Mouse (Mus musculus) megakaryocyte, embryonic 14.5 days (primary cell): ENCODE measurements at regions not wholly inside any gene's neighbourhood (a gene's known extent, or its start where the extent isn't known, plus 50 kb on each side); places are given as distances from the start of the nearest gene placed in this dataset.
"Not testable (repeated sequence)": the region's sequence is repeated elsewhere in the genome, so short reads cannot be mapped to it uniquely, and the experiment has no call there.

Experiments
- H3K27me3 ChIP-seq: replicated peaks from 2 replicates; pipeline ENCODE3; 2012; ENCODE audit warnings: inconsistent platforms
- H3K36me3 ChIP-seq: replicated peaks from 2 replicates; pipeline ENCODE3; 2012; ENCODE audit warnings: low read length, inconsistent platforms, mixed read lengths
- H3K4me1 ChIP-seq: 2 replicates; pipeline ENCODE4 v1.6.1; 2012; ENCODE audit warnings: inconsistent platforms
- H3K4me3 ChIP-seq: replicated peaks from 2 replicates; pipeline ENCODE3; 2012; ENCODE audit warnings: moderate library complexity, mild to moderate bottlenecking, inconsistent platforms
- H3K9me3 ChIP-seq: 2 replicates; pipeline ENCODE4 v1.6.1; 2012; ENCODE audit warnings: inconsistent platforms
- FLI1 ChIP-seq: IDR thresholded peaks from 2 replicates; pipeline ENCODE4 v1.6.1; 2012; ENCODE audit warnings: low read length, inconsistent platforms, mixed read lengths
- GATA1 ChIP-seq: IDR thresholded peaks from 3 replicates; pipeline ENCODE4 v1.6.1; 2012; ENCODE audit warnings: mixed read lengths, low read length, inconsistent platforms, borderline replicate concordance

DNA sequence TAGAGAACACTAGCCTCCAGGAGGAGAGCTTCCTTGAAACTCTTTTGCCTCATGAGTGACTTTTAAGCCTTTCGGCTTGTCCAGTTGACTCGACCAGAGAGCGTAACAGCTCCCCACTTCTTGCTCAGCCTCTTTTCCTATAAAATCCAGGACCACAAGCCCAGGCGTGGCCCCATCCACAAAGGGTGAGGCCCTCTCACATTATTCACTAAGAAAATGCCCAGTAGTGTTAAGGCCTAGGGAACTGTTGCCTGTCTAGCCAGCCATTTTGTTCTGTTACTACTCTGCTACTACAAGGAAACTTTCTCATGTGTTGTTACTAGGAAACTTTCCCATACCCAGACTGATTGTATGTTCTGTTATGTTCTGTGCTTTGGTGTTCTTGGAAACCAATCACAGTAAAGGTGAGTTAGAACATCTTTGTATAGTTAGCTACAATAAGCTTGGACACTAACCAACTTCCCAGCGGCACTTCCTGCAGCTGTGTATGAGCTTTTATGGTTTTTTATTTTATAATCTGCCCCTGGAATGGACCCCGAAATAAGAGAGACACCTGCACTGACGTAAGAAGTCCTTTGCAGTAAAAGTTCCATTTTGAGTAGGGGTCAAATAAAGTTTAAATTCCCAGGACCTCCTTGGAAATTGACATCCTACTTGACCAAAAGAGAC, 162.1 kb downstream of the Akr1d1 start:
- no peak for TF ChIP-seq GATA1
- no peak for TF ChIP-seq FLI1
- H3K9me3 ChIP-seq: peaks cover 11% of the 10 kb centered on the region; the same call in 1 of the 2 replicates
- no peaks in the 10 kb centered on the region for H3K36me3 ChIP-seq
- H3K4me3 ChIP-seq: no peak overlapping the region
- no peaks in the 10 kb centered on the region for H3K27me3 ChIP-seq
- H3K4me1 ChIP-seq: no peaks in the 10 kb centered on the region

DNA sequence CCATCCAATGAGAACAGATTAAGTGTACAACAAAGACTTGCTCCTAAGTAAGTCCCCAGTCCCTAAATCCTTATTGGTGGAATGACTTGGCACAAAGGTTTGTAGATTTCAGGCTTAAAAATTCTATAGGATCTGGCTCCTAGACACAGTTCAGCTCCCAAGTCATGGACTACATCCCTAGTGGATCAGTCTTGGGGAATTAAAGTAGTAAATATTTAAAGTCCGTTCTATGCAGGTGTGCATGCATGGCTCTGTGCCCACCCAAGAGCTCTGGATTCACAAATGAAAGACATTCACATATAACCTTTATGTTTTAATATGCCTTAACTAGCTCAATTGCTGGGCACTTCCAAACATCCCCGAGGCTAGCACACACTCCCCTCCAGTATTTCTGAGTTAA, 162.8 kb downstream of the Akr1d1 start:
- H3K27me3 ChIP-seq: no peaks in the 10 kb centered on the region
- H3K36me3 ChIP-seq: no peaks in the 10 kb centered on the region
- H3K4me1 ChIP-seq: no peaks in the 10 kb centered on the region
- H3K9me3 ChIP-seq: peaks cover 7% of the 10 kb centered on the region; the same call in 1 of the 2 replicates
- TF ChIP-seq GATA1: no peak
- no peak for TF ChIP-seq FLI1
- H3K4me3 ChIP-seq: no peak overlapping the region

DNA sequence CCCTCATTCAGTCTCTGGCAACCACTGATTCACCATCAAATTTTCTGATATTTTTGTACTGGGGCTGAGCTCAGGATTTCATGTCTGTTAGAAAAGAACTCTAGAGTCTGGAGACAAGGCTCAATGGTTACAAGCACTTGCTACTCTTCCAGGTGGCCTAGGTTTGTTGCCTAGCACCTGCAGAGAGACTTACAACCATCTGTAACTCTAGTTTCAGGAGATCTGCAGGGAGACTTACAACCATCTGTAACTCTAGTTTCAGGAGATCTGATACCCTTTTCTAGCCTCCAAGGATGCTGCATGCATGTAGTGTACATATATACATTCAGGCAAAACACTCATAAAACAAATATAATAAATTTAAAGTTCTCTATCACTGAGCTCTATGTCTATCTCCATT, 166.1 kb downstream of the Akr1d1 start:
- Histone ChIP-seq H3K36me3 (no peaks in the 10 kb centered on the region), H3K4me1 (no peaks in the 10 kb centered on the region), H3K4me3 (no peak overlapping the region), H3K27me3 (no peaks in the 10 kb centered on the region), H3K9me3 (peaks cover 13% of the 10 kb centered on the region; the same call in 1 of the 2 replicates)
- TF ChIP-seq GATA1: no peak
- no peak for TF ChIP-seq FLI1

DNA sequence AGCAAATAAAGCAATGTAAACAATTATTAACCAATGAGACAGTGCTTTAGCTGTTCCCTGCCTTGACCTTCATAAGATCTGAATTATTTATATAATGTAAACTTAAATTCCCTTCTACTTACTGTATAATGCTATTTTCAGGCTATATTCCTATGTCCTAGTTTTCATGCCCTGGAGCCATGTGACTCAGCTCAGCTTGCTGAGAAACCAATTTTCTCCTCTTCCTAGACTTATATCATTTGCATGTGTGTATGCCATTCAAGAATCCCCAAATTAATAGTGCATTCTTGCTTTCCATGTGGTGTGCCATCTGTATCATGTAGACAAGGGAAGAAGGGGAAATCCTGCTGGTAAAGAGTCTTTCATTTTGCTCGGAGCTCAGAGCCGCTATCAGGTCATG, 166.7 kb upstream of the Trim24 start:
- Histone ChIP-seq H3K27me3 (no peaks in the 10 kb centered on the region), H3K4me1 (no peaks in the 10 kb centered on the region), H3K4me3 (no peak overlapping the region), H3K9me3 (peaks cover 18% of the 10 kb centered on the region), H3K36me3 (no peaks in the 10 kb centered on the region)
- TF ChIP-seq FLI1: no peak
- no peak for TF ChIP-seq GATA1

DNA sequence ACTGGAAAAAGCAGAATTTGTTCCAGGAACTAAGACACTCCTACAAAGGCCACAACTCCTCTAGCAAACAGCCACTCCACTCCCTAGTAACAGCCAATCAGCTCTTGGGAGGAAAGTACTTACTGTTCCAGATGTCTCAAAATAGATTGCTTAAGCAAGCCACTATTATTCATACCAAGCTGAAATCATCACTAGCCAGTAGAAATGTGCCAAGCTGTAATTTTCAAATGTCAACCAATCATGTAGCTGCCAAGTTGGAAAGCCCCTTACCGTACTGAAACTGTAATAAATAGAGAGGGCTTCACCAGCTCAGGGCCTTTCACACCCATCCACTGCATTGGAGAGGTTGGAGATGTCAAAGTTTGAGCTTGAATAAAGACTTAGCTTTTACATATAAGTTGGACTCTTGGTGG, 164.9 kb upstream of the Trim24 start:
- Histone ChIP-seq H3K36me3 (no peaks in the 10 kb centered on the region), H3K4me3 (no peak overlapping the region), H3K9me3 (peaks cover 16% of the 10 kb centered on the region), H3K4me1 (no peaks in the 10 kb centered on the region), H3K27me3 (no peaks in the 10 kb centered on the region)
- TF ChIP-seq GATA1: no peak
- no peak for TF ChIP-seq FLI1

DNA sequence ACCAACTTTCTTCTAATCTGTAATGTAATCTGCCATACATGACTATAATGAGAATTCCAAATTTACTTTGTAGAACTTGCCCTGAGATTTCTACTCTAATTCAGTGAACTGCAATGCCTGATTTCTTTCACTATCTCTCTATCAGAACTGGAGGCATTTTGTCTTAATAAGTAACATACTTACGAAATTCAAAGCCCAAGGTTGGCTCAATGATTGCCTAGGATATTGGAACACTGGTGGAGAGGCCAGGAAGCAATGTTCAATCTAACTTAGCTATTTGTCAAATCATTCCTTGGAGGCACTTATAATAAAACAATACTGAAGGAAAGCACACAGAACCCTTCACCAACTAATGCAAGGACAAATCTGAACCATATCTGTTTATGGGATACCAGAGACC, 162.9 kb upstream of the Trim24 start:
- H3K27me3 ChIP-seq, H3K9me3 ChIP-seq, H3K4me3 ChIP-seq, H3K4me1 ChIP-seq, H3K36me3 ChIP-seq: not testable (repeated sequence)

DNA sequence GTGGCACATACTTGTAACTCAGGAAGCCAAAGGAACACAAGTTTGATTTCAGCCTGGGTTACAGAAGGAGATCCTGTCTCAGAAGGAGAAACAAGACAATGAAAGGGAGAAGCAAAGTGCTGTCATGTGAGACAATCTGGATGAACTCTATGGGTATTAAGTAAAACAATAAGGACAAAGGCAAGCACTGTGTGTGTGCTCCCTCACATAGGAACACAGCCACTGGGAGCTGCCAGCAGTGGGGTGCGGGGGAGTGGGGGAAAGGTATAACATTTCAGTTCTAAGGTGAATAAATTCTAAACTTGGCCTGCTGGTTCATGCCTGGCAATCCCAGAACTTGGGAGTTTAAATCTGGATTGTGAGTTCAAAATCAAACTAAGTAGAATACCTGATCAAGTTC, 158.8 kb upstream of the Trim24 start:
- peaks cover 4% of the 10 kb centered on the region; the same call in 1 of the 2 replicates for H3K9me3 ChIP-seq
- H3K36me3 ChIP-seq: no peaks in the 10 kb centered on the region
- TF ChIP-seq FLI1: no peak
- no peak for TF ChIP-seq GATA1
- H3K27me3 ChIP-seq: no peaks in the 10 kb centered on the region
- no peak overlapping the region for H3K4me3 ChIP-seq
- peaks cover 24% of the 10 kb centered on the region for H3K4me1 ChIP-seq

DNA sequence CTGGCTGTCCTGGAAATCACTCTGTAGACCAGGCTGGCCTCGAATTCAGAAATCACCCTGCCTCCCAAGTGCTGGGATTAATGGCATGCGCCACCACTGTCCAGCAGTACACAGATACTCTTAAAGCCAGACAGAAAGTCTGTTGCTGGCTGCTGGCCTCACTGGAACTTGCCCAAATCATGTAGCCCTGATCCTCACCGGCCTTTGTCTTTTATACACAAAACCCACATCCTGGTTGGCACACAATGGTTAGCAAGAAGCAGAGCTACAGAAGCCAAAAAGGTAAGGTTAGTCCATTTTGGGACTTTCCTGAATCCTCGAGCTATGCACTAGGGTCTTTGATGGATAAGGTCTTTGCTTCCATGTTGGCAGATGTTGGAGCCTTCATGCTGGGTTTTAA, 157.2 kb upstream of the Trim24 start:
- Histone ChIP-seq H3K9me3 (peaks cover 4% of the 10 kb centered on the region; the same call in 1 of the 2 replicates), H3K27me3 (no peaks in the 10 kb centered on the region), H3K36me3 (no peaks in the 10 kb centered on the region), H3K4me1 (peaks cover 24% of the 10 kb centered on the region), H3K4me3 (no peak overlapping the region)
- TF ChIP-seq FLI1: no peak
- TF ChIP-seq GATA1: no peak

DNA sequence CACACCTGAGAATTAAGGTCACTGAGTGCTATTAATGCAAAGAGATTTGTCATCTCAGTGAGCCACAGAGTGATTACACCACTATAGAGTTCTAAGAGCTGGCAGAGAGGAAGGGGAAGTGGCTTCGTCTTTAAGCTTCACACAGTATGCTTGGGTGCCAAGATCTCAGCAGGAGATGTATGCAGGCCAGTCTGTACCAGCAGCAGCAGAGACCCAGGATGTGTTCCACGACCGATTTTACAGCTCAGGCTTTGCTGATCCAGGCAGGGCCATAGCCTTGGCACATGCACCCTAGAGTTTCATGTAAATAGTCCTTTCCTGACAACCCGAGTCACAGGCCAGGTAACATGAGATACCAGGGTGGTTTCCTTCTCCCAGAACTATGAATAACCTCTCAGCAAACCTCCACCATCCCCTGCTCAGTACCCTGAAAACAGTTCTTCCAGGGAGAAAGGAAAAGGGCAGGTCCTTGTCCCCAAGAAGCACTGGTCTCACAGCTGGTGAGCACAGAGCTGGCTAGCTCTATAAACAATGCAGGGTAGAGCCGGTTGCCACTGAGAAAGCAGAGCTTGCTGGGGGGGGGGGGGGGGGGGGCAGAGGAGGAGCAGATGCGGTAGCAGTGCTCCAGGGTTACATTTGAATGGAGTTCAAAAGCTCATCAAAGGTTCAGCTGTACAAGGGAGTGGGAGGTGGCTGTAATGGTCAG, 156.2 kb upstream of the Trim24 start:
- Histone ChIP-seq H3K27me3 (no peaks in the 10 kb centered on the region), H3K9me3 (peaks cover 5% of the 10 kb centered on the region), H3K36me3 (no peaks in the 10 kb centered on the region), H3K4me3 (peak overlapping the region; percentile 60), H3K4me1 (peaks cover 24% of the 10 kb centered on the region)
- TF ChIP-seq FLI1 (no peak), GATA1 (no peak)

DNA sequence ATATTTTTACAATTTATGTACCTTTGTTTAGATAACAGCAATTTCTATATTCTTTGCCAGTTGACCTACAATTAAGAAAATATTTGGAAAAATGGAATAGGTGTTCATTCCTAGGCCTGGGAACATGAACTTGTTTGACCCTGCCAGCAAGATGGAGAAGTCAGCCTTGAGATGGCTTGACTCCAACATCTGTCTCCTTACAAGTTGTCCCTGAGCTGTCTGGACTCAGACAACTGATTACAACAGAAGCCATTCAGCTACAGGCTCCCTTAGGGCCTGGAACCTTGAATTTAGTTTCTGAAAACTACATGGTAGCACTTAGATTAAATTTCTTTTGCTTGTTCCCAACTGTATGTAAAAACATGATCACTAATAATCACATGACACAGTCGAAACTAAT, 148.9 kb upstream of the Trim24 start:
- Histone ChIP-seq H3K36me3 (peaks cover 2% of the 10 kb centered on the region), H3K27me3 (no peaks in the 10 kb centered on the region), H3K4me3 (no peak overlapping the region), H3K9me3 (peaks cover 32% of the 10 kb centered on the region), H3K4me1 (0 out of 2 replicates have a peak, but pooled peaks cover 7% of the 10 kb centered on the region)
- no peak for TF ChIP-seq GATA1
- no peak for TF ChIP-seq FLI1
